Mouse (Mus musculus): Measurements from ENCODE around the gene Use1. TPM values are rescaled to one million over a fixed set of nuclear protein-coding genes. Genes with fewer than 3 reads are reported as not detected.
A peak's percentile ranks its signal among the peaks of the same experiment; 100 is the strongest.

Use1 gene
- total RNA-seq, 1 experiment from 2014 or later, result 275 TPM

DNA sequence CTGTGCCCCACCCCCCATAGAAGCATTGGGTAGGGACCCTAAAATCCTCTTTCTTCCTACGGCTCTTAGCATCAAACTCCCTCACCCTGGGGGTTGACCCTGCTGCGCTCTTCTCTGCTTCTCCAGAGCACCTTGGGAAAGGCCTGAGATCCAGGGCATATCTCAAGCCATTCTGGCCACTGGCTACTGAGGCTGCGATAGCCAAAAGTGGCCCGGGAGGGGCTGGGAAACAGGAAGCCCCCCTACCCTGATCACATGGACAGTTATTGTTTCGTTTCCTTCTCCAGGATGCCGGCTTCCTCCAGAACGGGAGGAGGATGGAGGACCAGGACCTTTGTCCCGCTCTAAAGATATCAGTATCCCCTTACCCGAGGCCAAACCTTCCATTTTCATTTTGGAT is 29.0 kb downstream of the Use1 start, which contains the start of gene Ushbp1:
TSS of gene Ushbp1 (minus strand) at position 174 of the 400 bp plus-strand sequence.
- no peak for ATAC-seq (replicated peaks; ENCODE audit: insufficient number of reproducible peaks, low FRiP score, low TSS enrichment, poor library complexity, severe bottlenecking)

DNA sequence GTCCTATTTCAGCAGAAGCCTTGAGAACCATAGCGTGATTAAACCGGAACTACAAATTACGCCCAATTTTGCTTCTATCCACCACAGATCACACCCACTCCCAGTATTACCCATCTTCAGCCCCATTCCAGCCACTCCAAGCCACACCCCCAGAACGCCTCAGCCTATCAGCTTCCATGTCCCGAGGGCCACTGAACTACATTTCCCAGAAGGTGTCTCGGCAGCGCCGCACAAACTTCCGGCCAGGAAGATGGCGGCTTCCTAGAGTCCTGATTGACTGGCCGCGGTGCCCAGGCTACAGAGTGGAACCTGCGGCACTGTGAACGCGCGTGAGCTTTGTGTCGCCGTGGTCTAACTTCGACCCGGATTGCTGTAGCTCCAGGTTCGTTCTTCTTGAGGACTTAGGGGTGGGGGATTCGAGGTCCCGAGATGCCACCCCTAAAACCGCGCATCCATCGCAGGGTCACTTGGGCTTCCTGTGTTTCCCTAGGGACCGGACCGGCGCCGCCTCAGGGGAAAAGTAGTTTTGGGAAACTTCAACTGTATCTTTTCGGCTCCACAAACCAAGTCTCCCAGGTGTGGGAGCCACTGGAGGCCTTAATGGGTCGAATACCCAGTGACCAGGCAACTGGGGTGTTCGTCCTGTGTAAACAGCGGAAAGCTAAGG is 30.1 kb downstream of the Use1 start, which contains the start of gene Babam1:
TSS of gene Babam1 (plus strand) at position 223 of the 667 bp plus-strand sequence.
- ATAC-seq (replicated peaks; ENCODE audit: insufficient number of reproducible peaks, low FRiP score, low TSS enrichment, poor library complexity, severe bottlenecking), result peak; percentile 99

DNA sequence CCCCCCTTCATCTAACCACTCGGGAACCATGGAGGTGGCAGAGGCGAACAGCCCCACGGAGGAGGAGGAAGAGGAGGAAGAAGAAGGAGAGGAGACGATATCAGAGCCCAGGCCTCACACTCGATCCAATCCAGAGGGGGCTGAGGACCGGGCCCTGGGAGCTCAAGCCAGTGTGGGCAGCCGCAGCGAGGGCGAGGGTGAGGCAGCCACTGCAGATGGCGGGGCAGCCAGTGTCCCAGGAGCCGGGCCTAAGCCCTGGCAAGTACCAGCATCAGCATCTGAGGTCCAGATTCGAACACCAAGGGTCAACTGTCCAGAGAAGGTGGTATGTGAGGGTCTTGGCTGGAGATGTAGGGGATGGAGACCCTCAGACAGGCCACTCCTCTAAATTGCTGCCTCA is 31.1 kb downstream of the Use1 start:
- ATAC-seq (replicated peaks; ENCODE audit: insufficient number of reproducible peaks, low FRiP score, low TSS enrichment, poor library complexity, severe bottlenecking), result no peak

DNA sequence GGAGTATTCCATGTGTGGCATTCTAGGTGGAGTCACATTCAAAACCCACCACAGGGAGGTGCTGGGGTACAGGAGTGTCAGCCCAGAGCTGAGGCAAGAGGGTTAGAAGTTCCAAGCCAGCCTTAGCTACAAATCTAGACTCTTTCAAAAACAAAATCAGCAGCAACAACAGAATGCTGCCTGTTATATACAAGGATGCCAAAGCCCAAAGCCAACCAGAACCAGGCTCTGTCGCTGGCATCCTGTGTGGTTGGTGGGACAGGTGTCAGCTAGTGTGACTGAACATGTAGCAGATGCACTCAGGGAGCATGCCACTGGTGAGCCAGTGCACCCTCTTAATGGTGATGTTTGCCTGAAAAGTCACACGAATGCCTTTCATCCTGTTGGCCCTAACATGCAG is 34.2 kb downstream of the Use1 start:
- no peak for ATAC-seq (replicated peaks; ENCODE audit: insufficient number of reproducible peaks, low FRiP score, low TSS enrichment, poor library complexity, severe bottlenecking)

DNA sequence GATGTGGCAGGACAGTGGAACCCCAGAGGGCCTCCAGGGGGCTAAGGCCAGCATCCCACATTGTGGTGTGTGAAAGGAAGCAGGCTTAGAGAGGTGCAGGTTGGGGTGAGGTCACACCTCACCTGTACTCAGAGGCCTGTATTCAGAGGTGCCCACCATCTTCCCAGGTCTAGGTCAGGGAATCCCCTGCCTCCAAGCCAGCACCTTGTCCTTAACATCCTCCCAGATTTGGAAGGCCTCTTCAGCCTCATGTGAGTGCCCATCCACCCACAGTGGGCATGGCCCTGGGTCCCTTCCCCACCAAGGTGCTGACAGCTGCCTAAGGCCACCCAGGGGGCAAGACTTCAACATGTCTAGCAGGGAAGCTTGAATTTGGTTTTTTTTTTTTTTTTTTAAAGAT is 34.8 kb downstream of the Use1 start:
- no peak for ATAC-seq (replicated peaks; ENCODE audit: insufficient number of reproducible peaks, low FRiP score, low TSS enrichment, poor library complexity, severe bottlenecking)

DNA sequence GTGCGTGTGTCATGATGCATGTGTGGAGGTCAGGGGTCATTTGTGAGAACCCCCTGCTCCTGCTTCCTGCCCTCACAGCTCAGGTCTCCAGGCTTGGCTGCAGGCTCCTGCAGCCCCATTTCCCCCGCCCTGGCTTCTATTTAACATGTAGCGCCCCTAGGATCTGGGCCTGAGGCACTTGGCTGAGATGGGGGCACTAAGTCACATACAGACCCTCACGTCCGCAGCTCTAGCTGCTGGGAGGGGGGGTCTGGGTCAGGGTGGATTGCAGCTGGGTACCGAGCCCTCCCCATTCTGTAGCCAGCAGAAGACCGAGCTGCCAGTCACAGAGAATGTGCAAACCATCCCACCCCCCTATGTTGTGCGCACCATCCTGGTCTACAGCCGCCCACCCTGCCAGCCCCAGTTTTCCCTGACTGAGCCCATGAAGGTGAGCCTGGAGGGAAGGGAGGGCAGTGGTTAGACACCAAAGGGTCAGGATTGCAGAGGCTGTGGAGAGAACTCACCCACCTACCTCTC is 35.9 kb downstream of the Use1 start:
- no peak for ATAC-seq (replicated peaks; ENCODE audit: insufficient number of reproducible peaks, low FRiP score, low TSS enrichment, poor library complexity, severe bottlenecking)

DNA sequence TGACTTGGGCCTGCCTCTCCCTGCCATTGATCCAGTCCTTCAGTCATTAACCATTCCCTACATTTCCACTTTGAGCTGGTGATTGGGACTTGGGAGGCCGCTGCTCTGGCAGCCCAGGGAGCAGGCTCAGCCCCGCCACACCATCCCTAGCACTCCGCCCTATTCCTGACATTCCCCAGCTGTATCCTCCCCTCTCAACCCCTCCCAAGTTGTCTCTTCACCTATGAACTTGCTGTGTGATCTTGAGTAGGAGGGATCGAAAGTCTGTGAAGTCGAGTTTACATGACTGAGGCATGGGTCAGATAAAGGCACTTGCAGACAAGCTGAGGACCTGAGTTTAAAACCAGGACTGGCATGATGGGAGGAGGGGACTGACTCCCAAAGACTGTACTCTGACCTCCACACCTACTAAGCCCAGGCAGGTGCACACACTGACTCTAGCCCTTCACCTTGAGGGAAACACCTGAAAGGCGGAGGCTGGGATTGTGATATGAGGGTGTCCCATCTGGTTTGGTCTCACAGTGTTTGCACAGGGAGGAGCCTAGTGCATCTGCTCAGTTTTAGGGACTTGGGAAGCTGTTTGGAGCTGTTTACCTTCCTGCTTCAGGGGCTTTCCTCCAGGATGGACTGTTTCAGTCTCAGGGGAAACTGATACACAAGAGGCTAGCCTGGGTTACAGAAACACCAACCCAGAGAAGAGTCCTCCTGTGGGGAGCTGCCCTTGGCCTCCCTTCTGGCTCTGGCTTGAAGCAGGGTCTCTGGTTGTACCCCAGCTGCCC is 36.6 kb downstream of the Use1 start:
- ATAC-seq (replicated peaks; ENCODE audit: insufficient number of reproducible peaks, low FRiP score, low TSS enrichment, poor library complexity, severe bottlenecking), result no peak

DNA sequence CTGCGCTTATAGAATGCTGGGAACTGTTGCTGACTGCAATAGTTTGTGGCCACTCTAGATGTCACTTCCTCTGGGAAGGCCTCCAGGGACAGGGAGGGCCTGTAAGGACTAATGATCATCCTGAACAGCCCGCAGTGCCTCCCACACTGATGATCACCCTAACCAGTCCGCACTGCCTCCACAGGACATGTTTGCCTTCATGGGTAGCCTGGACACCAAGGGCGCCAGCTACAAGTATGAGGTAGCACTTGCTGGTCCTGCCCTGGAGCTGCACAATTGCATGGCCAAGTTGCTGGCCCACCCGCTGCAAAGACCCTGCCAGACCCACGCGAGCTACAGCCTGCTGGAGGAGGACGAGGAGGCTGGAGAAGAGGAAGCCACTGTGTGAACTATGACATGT is 37.4 kb downstream of the Use1 start:
- ATAC-seq (replicated peaks; ENCODE audit: insufficient number of reproducible peaks, low FRiP score, low TSS enrichment, poor library complexity, severe bottlenecking), result no peak

DNA sequence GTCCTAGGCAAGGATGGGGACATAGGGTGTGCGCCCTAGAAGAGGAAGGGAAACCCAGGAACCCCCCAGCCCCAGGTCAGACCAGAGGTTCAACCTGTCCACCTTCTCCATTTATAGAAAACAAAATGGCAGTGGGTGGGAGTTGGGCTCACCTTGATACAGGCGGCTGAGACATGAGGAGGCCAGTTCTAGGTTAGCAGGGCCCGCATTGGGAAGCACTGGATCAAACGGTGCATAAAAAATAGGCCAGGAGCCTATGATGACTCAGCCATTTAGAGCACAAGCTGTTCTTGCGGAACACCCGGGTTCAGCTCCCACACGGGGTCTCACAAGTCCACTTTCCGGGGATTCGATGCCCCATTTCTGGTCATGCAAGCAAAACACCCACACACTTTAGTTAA is 38.3 kb downstream of the Use1 start:
- ATAC-seq (replicated peaks; ENCODE audit: insufficient number of reproducible peaks, low FRiP score, low TSS enrichment, poor library complexity, severe bottlenecking), result no peak

DNA sequence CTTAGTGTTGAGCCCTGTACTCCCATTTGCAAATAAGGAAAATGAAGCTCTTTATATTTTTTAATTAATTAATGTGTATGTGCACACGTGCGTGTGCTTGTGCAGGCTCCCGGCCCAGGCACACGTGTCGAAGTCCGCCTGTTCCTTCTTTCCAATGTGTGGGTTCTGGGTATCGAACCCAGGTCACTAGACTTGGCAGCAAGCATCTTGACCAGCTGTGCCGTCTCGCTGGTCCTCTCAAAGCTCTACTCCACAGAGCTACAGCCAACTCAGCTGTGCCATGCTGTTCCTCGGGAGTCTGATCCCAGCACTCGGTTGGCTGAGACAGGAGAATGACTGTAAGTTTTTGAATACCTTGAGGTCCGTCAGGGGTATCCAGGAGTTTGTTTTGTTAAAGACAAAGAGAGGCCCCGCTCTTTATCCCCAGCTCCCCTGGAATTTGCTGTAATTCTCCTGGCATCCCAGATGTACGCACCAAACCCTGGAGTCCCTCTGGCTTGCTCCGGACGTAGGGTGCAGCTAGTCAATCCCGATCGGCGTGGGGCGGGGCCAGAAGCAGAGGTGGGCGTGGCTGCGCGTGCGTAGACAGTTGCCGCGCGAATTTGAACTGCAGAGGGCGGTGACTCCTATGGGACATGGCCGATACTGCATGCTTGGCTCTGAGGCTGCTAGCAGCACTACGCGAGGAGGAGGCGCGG is 38.9 kb downstream of the Use1 start, which contains the start of gene Ankle1:
TSS of gene Ankle1 (plus strand) at position 610 of the 698 bp plus-strand sequence.
- ATAC-seq (replicated peaks; ENCODE audit: insufficient number of reproducible peaks, low FRiP score, low TSS enrichment, poor library complexity, severe bottlenecking), result peak; percentile 87

DNA sequence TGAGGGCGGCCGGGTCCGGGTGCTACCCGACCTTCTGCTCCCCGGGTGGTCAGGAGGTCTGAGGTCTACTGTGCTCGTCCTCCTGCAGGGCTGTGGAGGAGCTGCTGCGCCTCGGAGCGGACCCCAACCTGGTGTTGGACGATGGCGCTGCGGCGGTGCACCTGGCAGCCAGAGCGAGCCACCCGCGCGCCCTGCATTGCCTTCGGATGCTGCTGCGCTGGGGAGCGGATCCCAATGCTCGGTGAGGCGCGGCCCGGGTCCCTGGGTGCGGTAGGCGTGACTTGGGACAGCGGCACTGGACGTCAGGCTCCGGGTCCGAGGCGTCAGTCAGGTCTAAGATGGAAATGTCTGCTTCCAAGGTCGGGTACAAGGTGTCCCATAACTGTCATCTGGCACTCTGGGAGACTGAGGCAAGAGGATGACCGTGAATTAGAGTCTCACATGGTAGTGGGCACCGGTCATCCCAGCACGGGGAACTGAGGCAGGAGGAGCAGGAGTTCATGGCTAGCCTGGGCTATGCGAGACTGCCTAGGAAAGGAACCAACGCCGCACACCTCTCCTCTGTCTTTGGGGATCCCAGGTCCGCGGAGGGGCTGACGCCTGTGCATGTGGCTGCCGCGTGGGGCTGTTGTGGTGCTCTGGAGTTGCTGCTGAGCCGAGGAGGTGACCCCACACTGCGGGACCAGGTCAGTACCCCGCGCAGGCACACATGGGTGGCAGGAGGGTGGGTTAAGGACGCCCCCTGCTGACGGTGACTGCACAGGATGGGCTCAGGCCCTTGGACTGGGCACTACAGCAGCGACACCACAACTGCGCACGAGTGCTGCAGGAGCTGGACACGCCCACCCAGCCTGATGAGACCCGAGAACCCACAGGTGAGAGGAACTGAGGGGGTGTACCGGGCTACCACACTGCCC is 39.7 kb downstream of the Use1 start:
- ATAC-seq (replicated peaks; ENCODE audit: insufficient number of reproducible peaks, low FRiP score, low TSS enrichment, poor library complexity, severe bottlenecking), result peak; percentile 32; the same call in 1 of the 2 replicates

DNA sequence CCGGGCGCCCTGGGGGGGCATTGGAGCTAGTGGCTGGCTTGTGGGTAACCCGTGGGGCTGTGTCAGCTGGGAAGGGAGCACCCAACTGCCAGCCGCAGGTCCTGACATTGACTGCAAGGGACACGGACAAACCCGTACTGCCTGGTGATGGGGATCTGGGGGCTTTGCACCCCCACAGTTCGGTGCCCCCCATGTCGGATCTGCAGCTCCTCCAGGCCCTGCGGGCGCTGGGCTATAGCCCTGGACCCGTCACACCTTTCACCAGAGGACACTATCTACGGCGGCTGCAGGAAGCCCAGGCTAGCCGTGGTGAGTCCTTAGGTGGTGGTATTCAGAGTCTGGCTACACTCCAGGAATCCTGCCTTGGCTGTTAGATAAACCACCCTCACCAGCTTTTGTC is 40.8 kb downstream of the Use1 start:
- ATAC-seq (replicated peaks; ENCODE audit: insufficient number of reproducible peaks, low FRiP score, low TSS enrichment, poor library complexity, severe bottlenecking), result no peak

DNA sequence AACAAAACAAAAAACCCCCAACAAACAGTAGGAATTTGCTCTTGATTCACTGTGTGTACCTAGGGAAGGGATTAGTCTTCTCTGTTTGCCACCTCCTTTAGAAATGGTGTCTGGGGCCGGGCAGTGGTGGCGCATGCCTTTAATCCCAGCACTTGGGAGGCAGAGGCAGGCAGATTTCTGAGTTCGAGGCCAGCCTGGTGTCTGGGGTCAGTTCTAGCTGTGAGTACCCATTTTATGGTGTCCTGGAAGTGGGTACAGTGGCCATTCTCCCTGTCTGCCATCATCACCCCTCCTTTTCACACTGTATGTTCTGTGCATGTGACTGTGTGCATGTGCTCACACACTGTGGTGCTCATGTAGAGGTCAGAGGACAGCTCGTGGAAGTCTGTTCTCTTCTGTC is 41.6 kb downstream of the Use1 start:
- no peak for ATAC-seq (replicated peaks; ENCODE audit: insufficient number of reproducible peaks, low FRiP score, low TSS enrichment, poor library complexity, severe bottlenecking)

DNA sequence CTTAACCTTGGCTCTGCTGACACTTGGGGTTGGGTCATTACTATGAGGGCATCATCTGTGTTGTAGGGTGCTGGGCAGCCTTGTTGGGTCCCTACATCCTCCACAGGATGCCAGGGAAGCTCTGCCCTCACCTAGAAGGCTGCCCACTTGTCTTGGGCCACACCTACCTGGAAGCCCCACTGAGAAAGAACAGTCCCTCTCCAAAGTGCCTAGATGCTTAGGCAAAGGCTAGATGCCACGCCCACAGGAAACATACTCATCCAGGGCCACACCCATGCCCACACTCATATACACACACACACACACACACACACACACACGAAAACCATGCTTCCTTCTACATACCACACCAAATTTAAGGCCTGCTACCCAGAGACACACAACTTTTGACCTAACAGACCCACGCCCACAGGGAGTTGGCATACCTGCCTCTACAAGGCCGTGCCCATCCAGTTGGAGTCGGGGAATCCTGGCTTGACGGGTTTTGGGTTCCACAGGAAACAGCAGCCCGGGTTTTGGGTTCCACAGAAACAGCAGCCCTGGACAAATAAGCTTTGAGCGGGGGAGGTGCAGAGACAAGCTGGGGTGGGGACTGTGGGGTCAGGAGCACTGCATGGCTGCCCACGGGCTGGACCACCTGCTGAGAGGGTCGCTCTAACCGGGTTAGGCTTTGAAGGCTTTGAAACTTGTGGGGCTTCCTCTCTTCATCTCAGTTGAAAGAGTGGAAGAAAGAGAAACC is 45.1 kb downstream of the Use1 start:
- ATAC-seq (replicated peaks; ENCODE audit: insufficient number of reproducible peaks, low FRiP score, low TSS enrichment, poor library complexity, severe bottlenecking), result no peak

Measured in monocyte, adult 5-6 weeks (primary cell).